Mouse (Mus musculus) bone marrow macrophage, adult 2 months (primary cell): ENCODE data around the gene Arfrp1.

Experiments
- CTCF ChIP-seq: IDR thresholded peaks from 2 replicates; pipeline ENCODE4 v1.5.1; 2012; ENCODE audit warnings: low read depth, mild to moderate bottlenecking, low read length, moderate library complexity
- POLR2A ChIP-seq: IDR thresholded peaks from 2 replicates; pipeline ENCODE4 v1.6.1; 2012; ENCODE audit warnings: mild to moderate bottlenecking, low read depth, low read length, borderline replicate concordance

DNA sequence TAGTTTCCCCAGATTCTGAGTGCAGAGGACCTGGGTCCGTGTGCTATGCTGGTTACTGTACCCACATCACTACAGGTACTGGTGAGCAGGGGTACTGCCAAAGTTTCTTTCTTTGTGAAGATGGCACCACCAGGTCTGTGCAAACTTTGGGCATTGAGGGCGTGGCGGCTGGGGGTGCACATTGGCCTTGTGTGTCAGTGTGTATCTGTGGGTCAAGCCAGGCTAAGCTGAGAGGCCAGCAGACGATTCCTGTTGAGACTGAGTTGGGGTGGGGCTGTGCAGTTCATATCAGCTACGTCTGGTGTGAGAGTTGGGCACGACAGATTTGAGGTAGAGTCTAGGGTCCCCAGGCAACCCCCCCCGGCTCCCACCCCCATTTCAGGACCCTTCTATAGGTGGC, 19.3 kb upstream of the Arfrp1 start:
- TF ChIP-seq CTCF (no peak), POLR2A (no peak)
